Comparison of ENCODE assay signal across 31 mouse cellular contexts in the genomic region with DNA sequence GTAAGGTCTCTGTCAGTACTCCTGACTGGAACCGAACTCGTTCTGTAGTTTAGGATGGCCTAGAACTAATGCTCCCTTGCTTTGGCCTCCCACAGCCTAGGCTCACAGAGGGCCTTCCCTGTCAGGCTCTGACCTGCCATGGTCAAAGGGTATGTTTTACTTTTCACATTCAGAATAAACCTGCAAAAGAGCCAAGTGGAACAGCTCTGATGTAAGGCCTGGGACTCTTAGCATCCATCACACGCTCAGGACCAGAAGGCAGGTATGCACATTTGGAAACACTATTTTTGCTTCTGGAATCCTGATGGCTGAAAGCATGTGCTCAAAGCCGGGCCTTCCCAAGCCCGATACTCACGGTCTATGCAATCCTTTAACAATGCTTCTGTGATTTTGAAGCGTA. TPM values are rescaled to one million over a fixed set of nuclear protein-coding genes. Genes with fewer than 3 reads are reported as not detected.
"Had no signal": no experiment of that assay in that cellular context is flagged by ENCODE, and none has a peak within 500 bp of the region (broad histone marks: within the 10 kb centered on the region; RNA-seq: fewer than 3 reads in every experiment).

No protein-coding gene starts in this region.

- ATAC-seq: liver, embryonic 12.5 days; liver, postnatal 0 days; lung, postnatal 0 days; midbrain, embryonic 13.5 days; midbrain, embryonic 15.5 days; midbrain, embryonic 16.5 days had no signal

- H3K4me1 ChIP-seq: limb, embryonic 10.5 days; limb, embryonic 12.5 days; limb, embryonic 13.5 days; limb, embryonic 15.5 days; lung, embryonic 15.5 days; midbrain, embryonic 10.5 days; midbrain, embryonic 12.5 days; midbrain, embryonic 13.5 days; midbrain, embryonic 15.5 days had no signal

- H3K9me3 ChIP-seq: limb, embryonic 10.5 days; limb, embryonic 12.5 days; limb, embryonic 13.5 days; limb, embryonic 15.5 days; liver, embryonic 12.5 days; liver, embryonic 13.5 days; liver, embryonic 15.5 days; lung, embryonic 15.5 days; megakaryocyte, embryonic 14.5 days; midbrain, embryonic 10.5 days; midbrain, embryonic 12.5 days; midbrain, embryonic 13.5 days; midbrain, embryonic 15.5 days had no signal

- H3K27ac ChIP-seq: left cerebral cortex, adult 2 months; limb, embryonic 10.5 days; limb, embryonic 12.5 days; limb, embryonic 13.5 days; limb, embryonic 15.5 days; liver, embryonic 12.5 days; liver, embryonic 13.5 days; liver, embryonic 14.5 days; liver, embryonic 15.5 days; lung, embryonic 15.5 days; macrophage; midbrain, embryonic 10.5 days; midbrain, embryonic 12.5 days; midbrain, embryonic 13.5 days; midbrain, embryonic 15.5 days had no signal

- DNase-seq: left cerebral cortex, postnatal 4 days; liver; liver, embryonic 13.5 days; liver, postnatal 0 days; lung, adult 18-20 months; lung, adult 2 months; lung, embryonic 14.5 days; lung, postnatal 10 days; lung, postnatal 14 days; lung, postnatal 36 days; lung, postnatal 4 days; midbrain, embryonic 14.5 days had no signal

- H3K9ac ChIP-seq: limb, embryonic 12.5 days; limb, embryonic 13.5 days; limb, embryonic 15.5 days; liver, embryonic 12.5 days; liver, embryonic 13.5 days; liver, embryonic 14.5 days; liver, embryonic 15.5 days; liver, postnatal 0 days; lung, embryonic 14.5 days; lung, embryonic 15.5 days; midbrain, embryonic 12.5 days; midbrain, embryonic 13.5 days; midbrain, embryonic 15.5 days had no signal

- H3K4me3 ChIP-seq: left cerebral cortex, adult 2 months; limb, embryonic 10.5 days; limb, embryonic 12.5 days; limb, embryonic 13.5 days; limb, embryonic 15.5 days; liver, embryonic 12.5 days; liver, embryonic 13.5 days; liver, embryonic 15.5 days; lung, embryonic 15.5 days; megakaryocyte, embryonic 14.5 days; midbrain, embryonic 10.5 days; midbrain, embryonic 12.5 days; midbrain, embryonic 13.5 days; midbrain, embryonic 15.5 days; myocyte had no signal

- H3K4me2 ChIP-seq: limb, embryonic 12.5 days; limb, embryonic 13.5 days; limb, embryonic 15.5 days; liver, embryonic 12.5 days; liver, embryonic 13.5 days; liver, embryonic 15.5 days; lung, embryonic 14.5 days; lung, embryonic 15.5 days; midbrain, embryonic 11.5 days; midbrain, embryonic 12.5 days; midbrain, embryonic 13.5 days; midbrain, embryonic 15.5 days had no signal

- H3K27me3 ChIP-seq: limb, embryonic 12.5 days; limb, embryonic 13.5 days; limb, embryonic 15.5 days; liver, embryonic 12.5 days; liver, embryonic 13.5 days; liver, embryonic 15.5 days; lung, embryonic 15.5 days; megakaryocyte, embryonic 14.5 days; midbrain, embryonic 12.5 days; midbrain, embryonic 13.5 days; midbrain, embryonic 15.5 days had no signal

RNA-seq across cellular contexts. Expression of a gene that starts 50.2 kb away (rescaled TPM):
- polyA plus RNA-seq: liver, embryonic 12.5 days; liver, embryonic 13.5 days; macrophage had no signal
